Mouse (Mus musculus) testis, adult 2 months (tissue): Measurements from ENCODE around the gene Hpse2.

Experiments
- CTCF ChIP-seq: fragments of 200-500 bp; IDR thresholded peaks from 2 replicates; pipeline ENCODE4 v1.5.1; 2012; ENCODE audit warnings: low read depth, mild to moderate bottlenecking, inconsistent platforms, low read length, moderate library complexity; ENCODE audit not compliant: control insufficient read depth, insufficient read depth, insufficient replicate concordance
- POLR2A ChIP-seq: fragments of 200-500 bp; IDR thresholded peaks from 2 replicates; pipeline ENCODE4 v1.6.1; 2012; ENCODE audit warnings: low read depth, mild to moderate bottlenecking, inconsistent platforms, low read length, moderate library complexity; ENCODE audit not compliant: control insufficient read depth

DNA sequence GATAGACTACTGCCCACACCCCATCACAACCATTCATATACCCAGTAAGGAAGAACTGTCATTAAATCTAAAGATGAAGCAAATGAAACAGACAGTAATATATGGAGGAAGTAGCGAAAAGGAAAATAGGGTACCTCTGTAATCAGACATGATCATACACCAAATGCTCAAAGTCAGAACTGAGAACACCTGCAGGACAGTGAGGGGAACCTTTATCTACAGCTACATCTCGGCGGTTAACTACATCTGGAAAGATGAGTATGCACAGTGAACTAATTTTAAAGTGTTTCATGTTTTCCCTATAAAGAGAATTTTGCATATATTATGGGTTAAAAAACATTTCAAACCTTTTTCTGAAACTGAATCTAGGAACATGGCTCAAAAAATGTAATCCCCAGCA is 32.4 kb upstream of the Hpse2 start:
- TF ChIP-seq POLR2A, result no peak
- TF ChIP-seq CTCF, result no peak
